Mouse (Mus musculus): ENCODE results near the gene Slc35d2. TPM values are rescaled to one million over a fixed set of nuclear protein-coding genes. Genes with fewer than 3 reads are reported as not detected.
"Not testable (repeated sequence)": the region's sequence is repeated elsewhere in the genome, so short reads cannot be mapped to it uniquely, and the experiment has no call there.

Gene Slc35d2
- total RNA-seq, 2 experiments from 2014 or later, result 0.69 to 1.0 TPM

GRCm38 (mm10) chr13:64064276-64064675, 64.9 kb downstream of the Slc35d2 start:
- DNase-seq (ENCODE audit: extremely low spot score in 1 of 2, low spot score in 1 of 2), result no peak

- DNase-seq (ENCODE audit: extremely low spot score in 1 of 2, low spot score in 1 of 2), result no peak
These were observed 68.1 kb downstream of the Slc35d2 start for GRCm38 (mm10) chr13:64060935-64061506.

GRCm38 (mm10) chr13:64053959-64054358, 75.2 kb downstream of the Slc35d2 start:
- no peak for DNase-seq (ENCODE audit: extremely low spot score in 1 of 2, low spot score in 1 of 2)

GRCm38 (mm10) chr13:64052281-64052680, 76.9 kb downstream of the Slc35d2 start:
- not testable (repeated sequence) for DNase-seq (ENCODE audit: extremely low spot score in 1 of 2, low spot score in 1 of 2)

DNA sequence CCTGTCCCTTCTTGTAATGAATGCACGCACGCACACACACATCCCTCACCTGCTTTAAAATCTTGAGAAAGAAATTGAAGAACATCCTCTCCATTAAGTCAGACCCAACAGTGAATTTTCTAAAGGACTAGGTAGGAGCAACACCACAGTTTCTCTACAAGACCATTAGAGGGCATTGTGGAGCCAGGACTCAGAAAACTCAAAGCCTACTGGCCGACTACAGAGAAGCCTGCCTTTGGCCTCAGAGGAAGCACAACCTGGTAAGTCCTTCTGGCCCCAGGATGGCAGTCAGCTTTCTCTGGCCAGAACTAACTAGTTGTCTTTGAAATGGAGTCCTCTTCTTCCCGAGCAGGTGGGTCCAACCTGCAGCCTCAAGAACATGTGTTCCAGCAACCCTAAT, 78.3 kb downstream of the Slc35d2 start:
- no peak for DNase-seq (ENCODE audit: extremely low spot score in 1 of 2, low spot score in 1 of 2)

- no peak for DNase-seq (ENCODE audit: extremely low spot score in 1 of 2, low spot score in 1 of 2)
These were observed 79.6 kb downstream of the Slc35d2 start for GRCm38 (mm10) chr13:64049535-64049934.

DNA sequence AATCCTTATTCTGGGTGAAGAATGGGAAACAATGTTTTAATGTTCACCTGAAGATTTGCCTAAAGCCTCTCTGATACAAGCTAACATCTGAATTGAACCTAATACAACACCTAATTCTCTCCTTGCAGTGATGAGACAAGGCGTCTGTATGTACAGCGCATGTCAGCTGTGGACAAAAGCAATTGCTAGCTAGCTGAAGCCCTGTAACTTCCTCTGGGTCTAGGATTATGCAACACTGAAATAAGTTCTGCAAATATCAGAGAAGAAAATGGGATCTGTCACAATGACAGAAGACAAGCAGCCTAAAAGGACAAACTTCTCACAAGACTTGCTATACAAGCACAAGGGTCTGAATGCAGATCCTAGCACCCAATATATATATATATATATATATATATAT, 80.7 kb downstream of the Slc35d2 start:
- DNase-seq (ENCODE audit: extremely low spot score in 1 of 2, low spot score in 1 of 2), result no peak

Other genes with a start within 250 kb of the Slc35d2 start
- not detected for gene Hsd17b3, start 40.1 kb downstream of the Slc35d2 start, total RNA-seq (2021)
- 10 to 100 TPM; 12.6 to 15.9 TPM for gene Zfp367, start 23.8 kb upstream of the Slc35d2 start, total RNA-seq (2021)
- 100 to 1,000 TPM; 145 to 153 TPM for gene Habp4, start 32.5 kb upstream of the Slc35d2 start, total RNA-seq (2021)
- gene Cdc14b, start 145.9 kb upstream of the Slc35d2 start, total RNA-seq (2021), result 1 to 10 TPM; 6.9 to 7.2 TPM
- 10 to 100 TPM; 13.1 to 14.4 TPM for gene Aaed1, start 183.3 kb upstream of the Slc35d2 start, total RNA-seq (2021)
- 100 to 1,000 TPM; 119 to 130 TPM for gene Ctsl, start 241.5 kb upstream of the Slc35d2 start, total RNA-seq (2021)